Mouse (Mus musculus): Measurements from ENCODE around the gene Unc5b.

GRCm38 (mm10) chr10:60821736-60822358, 9.5 kb downstream of the Unc5b start:
- TF ChIP-seq EP300 (IDR thresholded peaks at IDR 0.05) = no peak
- no peak for TF ChIP-seq CTCF (IDR thresholded peaks at IDR 0.05)

Measured in lung, postnatal 0 days (tissue).